Mouse (Mus musculus) ES-E14 (cell line): ENCODE data around the gene Plcxd2. TPM values are rescaled to one million over a fixed set of nuclear protein-coding genes. Genes with fewer than 3 reads are reported as not detected.

Source experiments
- DNase-seq: peaks from one replicate; pipeline ENCODE4 v3.0.0-alpha.2; 2013; ENCODE audit warnings: low read depth, low spot score
- H3K27ac ChIP-seq: 2 replicates; pipeline ENCODE4 v1.5.1; 2012; ENCODE audit warnings: low read depth, mild to moderate bottlenecking, low read length, moderate library complexity, mixed read lengths; ENCODE audit not compliant: poor library complexity, insufficient read depth, severe bottlenecking
- H3K36me3 ChIP-seq: 2 replicates; pipeline ENCODE4 v1.6.1; 2012; ENCODE audit warnings: mild to moderate bottlenecking, low read length, moderate library complexity, mixed read lengths; ENCODE audit not compliant: control insufficient read depth, poor library complexity, insufficient read depth, severe bottlenecking
- H3K4me1 ChIP-seq, 2 experiments: fragments of 150-350 bp in 1 of 2; sonication (generic) in 1 of 2; 2 replicates each; pipeline ENCODE4 v1.6.1; 2012; ENCODE audit warnings: low read length in 2 of 2, mild to moderate bottlenecking in 1 of 2, mixed read lengths in 1 of 2; ENCODE audit not compliant: control insufficient read depth in 2 of 2, insufficient read depth in 2 of 2, poor library complexity in 1 of 2
- H3K4me3 ChIP-seq, 2 experiments: fragments of 150-350 bp in 1 of 2; sonication (generic) in 1 of 2; 2 replicates each; pipeline ENCODE4 v1.5.1; 2012; ENCODE audit warnings: low read length in 2 of 2, low read depth in 1 of 2, mild to moderate bottlenecking in 1 of 2, mixed read lengths in 1 of 2; ENCODE audit not compliant: insufficient read depth in 1 of 2, poor library complexity in 1 of 2, severe bottlenecking in 1 of 2
- H3K9ac ChIP-seq: 2 replicates; pipeline ENCODE4 v1.6.1; 2012; ENCODE audit warnings: low read depth, mild to moderate bottlenecking, low read length, mixed read lengths; ENCODE audit not compliant: poor library complexity, insufficient read depth, severe bottlenecking
- H3K9me3 ChIP-seq: fragments of 150-350 bp; sonication (generic); 2 replicates; pipeline ENCODE4 v1.6.1; 2012; ENCODE audit warnings: low read depth, mild to moderate bottlenecking, low read length; ENCODE audit not compliant: control insufficient read depth, insufficient read depth
- CHD2 ChIP-seq: IDR thresholded peaks from 2 replicates; pipeline ENCODE4 v1.6.1; 2014; ENCODE audit warnings: mild to moderate bottlenecking, low read depth, low read length, inconsistent platforms
- HCFC1 ChIP-seq: IDR thresholded peaks from 2 replicates; pipeline ENCODE4 v1.6.1; 2012; ENCODE audit warnings: low read length, inconsistent platforms, borderline replicate concordance; ENCODE audit not compliant: insufficient read depth
- MAFK ChIP-seq: IDR thresholded peaks from 2 replicates; pipeline ENCODE4 v1.6.1; 2014; ENCODE audit warnings: mild to moderate bottlenecking, low read depth, low read length, inconsistent platforms; ENCODE audit not compliant: insufficient read depth
- ZC3H11A ChIP-seq: IDR thresholded peaks from 2 replicates; pipeline ENCODE4 v1.6.1; 2012; ENCODE audit warnings: low read depth, mild to moderate bottlenecking, inconsistent platforms, low read length, borderline replicate concordance
- ZNF384 ChIP-seq: IDR thresholded peaks from 2 replicates; pipeline ENCODE4 v1.6.1; 2012; ENCODE audit warnings: low read depth, low read length, inconsistent platforms
- in situ Hi-C, 2 experiments: fragments of 600-800 bp; cut with MboI; formaldehyde crosslinking; loops; one replicate each; pipeline ENCODE4 v1.15.1; 2025; ENCODE audit warnings: low sequenced_read_pairs in 2 of 2, inconsistent platforms in 1 of 2; ENCODE audit not compliant: unreplicated experiment in 2 of 2
- total RNA-seq: library from RNA; depleted of rRNA; stranded (reverse); fragments of 300-350 nt; gene quantifications from 2 replicates; pipeline ENCODE4 v1.2.3, GENCODE M21; 2012; rRNA removed

The Plcxd2 gene
- total RNA-seq: 2.3 and 3.3 TPM in 2 replicates

- peak; percentile 84 for DNase-seq
- Histone ChIP-seq H3K4me3 (peak within 1 kb of the TSS; percentile 71 to 82), H3K9me3 (no peaks in the 10 kb centered on the region), H3K9ac (peak within 1 kb of the TSS; percentile 71), H3K4me1 (peaks cover 0 to 3% of the 10 kb centered on the region in 2 experiments; a peak in 1 of 4 replicates), H3K36me3 (no peaks in the 10 kb centered on the region), H3K27ac (no peak within 1 kb of the TSS)
- in situ Hi-C loops: no loop called here
- no peak for TF ChIP-seq ZC3H11A
- peak; percentile 92 for TF ChIP-seq ZNF384
These were observed at the start of gene Plcxd2 for GRCm38 (mm10) chr16:46010153-46010905. Gene Plcxd2, minus strand, starts transcription at chr16:46010218.

DNA sequence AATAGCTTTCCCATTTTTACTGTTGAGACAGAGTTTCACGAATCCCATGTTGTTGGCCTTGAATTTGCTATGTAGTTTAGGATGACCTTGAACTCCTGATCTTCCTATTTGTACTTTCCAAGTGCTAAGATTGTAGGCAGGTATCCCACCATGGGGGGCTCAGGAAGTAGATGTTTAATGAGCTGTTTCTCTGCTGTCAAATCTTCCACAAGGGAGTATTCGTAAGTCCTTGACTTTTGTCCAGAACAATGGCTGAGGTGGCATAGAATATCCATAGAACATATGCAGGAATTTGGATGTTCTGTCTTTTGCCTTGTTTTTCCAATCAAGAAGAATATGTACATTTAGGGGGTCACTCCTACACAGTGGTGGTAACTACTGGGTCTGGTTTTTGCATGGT is 36.9 kb upstream of the Plcxd2 start:
- Histone ChIP-seq H3K4me1 (peaks cover 3 to 5% of the 10 kb centered on the region in 2 experiments; a peak in 2 of 4 replicates), H3K9ac (no peak overlapping the region), H3K27ac (no peak overlapping the region), H3K36me3 (no peaks in the 10 kb centered on the region), H3K9me3 (no peaks in the 10 kb centered on the region), H3K4me3 (no peak overlapping the region)
- TF ChIP-seq MAFK (no peak), ZNF384 (no peak), CHD2 (no peak), HCFC1 (no peak), ZC3H11A (no peak)
- in situ Hi-C loops: no loop called here
- no peak for DNase-seq

- Histone ChIP-seq H3K9ac (no peak overlapping the region), H3K9me3 (no peaks in the 10 kb centered on the region), H3K4me1 (no peaks in the 10 kb centered on the region), H3K4me3 (no peak overlapping the region), H3K27ac (no peak overlapping the region), H3K36me3 (no peaks in the 10 kb centered on the region)
- in situ Hi-C loops: no loop called here
- DNase-seq: no peak
- TF ChIP-seq HCFC1 (no peak), ZNF384 (no peak), CHD2 (no peak), ZC3H11A (no peak), MAFK (no peak)
These were observed 26.2 kb upstream of the Plcxd2 start for GRCm38 (mm10) chr16:46036261-46036660.

GRCm38 (mm10) chr16:46033896-46034295 is 23.9 kb upstream of the Plcxd2 start:
- H3K27ac ChIP-seq: no peak overlapping the region
- H3K4me3 ChIP-seq: no peak overlapping the region
- TF ChIP-seq MAFK (no peak), CHD2 (no peak), HCFC1 (no peak)
- no peaks in the 10 kb centered on the region for H3K36me3 ChIP-seq
- in situ Hi-C loops: no loop called here
- no peak for DNase-seq
- H3K4me1 ChIP-seq: no peaks in the 10 kb centered on the region
- H3K9me3 ChIP-seq: no peaks in the 10 kb centered on the region
- no peak overlapping the region for H3K9ac ChIP-seq
